Mouse (Mus musculus): ENCODE measurements at regions not wholly inside any gene's neighbourhood (a gene's known extent, or its start where the extent isn't known, plus 50 kb on each side); places are given as distances from the start of the nearest gene placed in this dataset.

DNA sequence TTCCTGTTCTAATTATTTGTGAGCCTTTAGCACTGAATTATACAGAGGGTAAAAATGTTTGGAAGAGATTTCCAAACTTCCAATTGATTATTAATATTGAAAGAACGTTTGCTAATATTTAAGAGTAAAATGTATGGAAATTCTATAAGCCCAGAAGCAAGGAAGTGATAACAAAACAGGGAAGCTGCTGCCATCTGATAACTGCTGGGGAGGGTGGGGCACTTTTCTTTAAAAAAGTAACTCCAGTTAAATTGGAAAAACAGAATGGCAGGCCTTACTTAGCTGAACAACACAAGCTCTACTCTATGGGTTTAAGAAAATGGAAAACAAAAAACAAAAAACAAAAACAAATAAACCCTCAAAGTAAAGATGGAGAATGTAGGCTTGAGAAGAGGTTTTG, 1327.7 kb downstream of the Hace1 start:
- DNase-seq (ENCODE audit: low spot score in 2 of 2): no peak

GRCm38 (mm10) chr10:46922527-46923200, 1345.0 kb downstream of the Hace1 start:
- DNase-seq (ENCODE audit: low spot score in 2 of 2): no peak

- DNase-seq (ENCODE audit: low spot score in 2 of 2): no peak
These were observed 1356.7 kb downstream of the Hace1 start for GRCm38 (mm10) chr10:46934311-46934710.

- no peak for DNase-seq (ENCODE audit: low spot score in 2 of 2)
These were observed 1358.8 kb downstream of the Hace1 start for GRCm38 (mm10) chr10:46936248-46936970.

DNA sequence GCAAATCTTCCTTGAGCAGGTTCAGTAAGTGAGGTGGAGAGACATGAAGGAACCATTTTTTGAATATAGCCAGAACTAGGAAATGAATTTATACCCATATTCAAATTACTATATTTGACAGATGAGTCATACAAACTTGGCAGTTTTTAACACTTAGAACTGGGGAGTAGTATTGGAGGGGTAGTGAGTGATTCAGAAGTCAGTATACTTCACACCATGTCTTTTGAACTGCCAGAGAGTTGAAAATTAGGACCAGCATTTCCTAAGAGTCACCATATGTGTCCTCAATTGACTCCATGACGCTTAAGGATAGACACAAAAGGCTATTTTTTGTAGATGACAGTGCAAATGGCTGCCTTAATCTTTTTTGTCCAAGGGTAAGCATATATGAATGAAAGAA, 1361.7 kb downstream of the Hace1 start:
- DNase-seq (ENCODE audit: low spot score in 2 of 2): no peak

GRCm38 (mm10) chr10:46939819-46940218, 1362.2 kb downstream of the Hace1 start:
- DNase-seq (ENCODE audit: low spot score in 2 of 2): no peak

DNA sequence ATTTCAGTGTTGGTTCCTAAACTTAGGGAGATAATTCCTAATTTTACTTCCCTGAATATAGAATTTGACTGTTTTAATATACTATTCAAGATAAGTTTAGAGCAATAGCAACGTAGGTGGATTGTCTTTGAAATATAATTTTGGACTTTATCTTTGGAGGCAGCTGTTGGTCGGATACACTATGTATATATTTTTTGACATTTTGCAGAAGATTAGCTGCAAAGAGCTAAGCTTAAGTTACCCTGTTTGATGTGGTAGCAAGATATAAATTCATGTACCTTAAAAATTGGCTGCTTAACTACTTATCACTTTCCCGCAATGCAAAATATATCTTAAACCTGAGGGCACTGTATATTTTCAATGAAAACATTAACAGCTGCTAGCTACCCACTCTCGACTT, 1375.3 kb downstream of the Hace1 start:
- DNase-seq (ENCODE audit: low spot score in 2 of 2): no peak

DNA sequence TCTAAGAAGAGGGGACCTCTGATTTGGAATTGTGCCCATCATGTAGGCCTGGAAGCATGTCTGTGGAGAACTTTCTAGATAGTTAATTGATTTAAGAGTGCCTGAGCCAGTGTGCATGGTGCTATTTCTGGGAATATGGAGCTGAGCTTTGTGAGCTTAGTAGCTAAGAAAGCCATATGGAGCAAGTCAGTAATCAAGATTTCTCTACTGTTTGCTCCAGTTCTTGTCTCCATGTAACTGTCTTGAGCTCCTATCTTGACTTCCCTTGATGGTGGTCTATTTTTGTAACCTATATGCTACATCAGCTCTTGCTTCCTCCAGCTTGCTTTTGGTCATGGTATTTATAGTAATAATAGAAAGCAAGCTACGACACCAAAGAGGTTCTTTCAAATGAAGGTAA, 1377.1 kb downstream of the Hace1 start:
- DNase-seq (ENCODE audit: low spot score in 2 of 2): no peak

GRCm38 (mm10) chr10:46980410-46980809, 1402.8 kb downstream of the Hace1 start:
- no peak for DNase-seq (ENCODE audit: low spot score in 2 of 2)

DNA sequence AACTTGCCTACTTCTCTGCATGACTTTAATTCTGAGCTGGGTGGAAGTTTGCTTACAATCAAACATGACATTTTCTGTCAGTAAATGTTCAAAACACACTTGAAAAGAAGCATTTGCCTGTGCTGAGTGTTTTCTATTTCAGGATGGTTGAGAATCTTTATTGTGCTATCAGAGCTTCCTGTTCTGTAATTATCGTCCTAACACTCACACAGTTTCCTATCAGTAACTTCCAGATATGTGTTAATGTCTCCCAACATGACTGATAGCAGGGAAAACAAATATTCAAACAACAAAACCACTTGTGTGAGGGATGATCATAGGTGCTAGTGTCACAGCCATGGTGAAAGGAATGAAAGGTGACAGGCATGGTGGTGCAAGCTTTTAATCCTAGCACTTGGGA, 1422.1 kb downstream of the Hace1 start:
- no peak for DNase-seq (ENCODE audit: low spot score in 2 of 2)

DNA sequence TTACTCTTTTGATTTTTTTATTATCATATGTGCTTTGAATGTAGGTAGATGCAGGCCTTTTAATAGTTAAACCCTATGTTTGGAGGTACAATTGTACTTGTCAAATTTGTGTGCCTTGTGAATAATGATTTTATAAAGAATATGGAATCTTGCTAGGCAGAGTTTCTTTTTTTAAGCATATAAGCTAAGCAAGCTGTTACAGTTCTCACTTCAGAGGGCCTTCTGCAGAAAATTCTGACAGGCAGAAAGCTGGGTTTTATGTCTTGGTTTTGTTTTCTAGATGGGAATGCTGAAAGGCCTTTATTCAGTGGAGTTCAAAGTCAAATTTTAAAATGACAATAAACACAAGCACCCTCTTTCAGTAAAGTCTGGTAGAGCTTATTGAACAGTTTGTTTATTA, 1451.1 kb downstream of the Hace1 start:
- no peak for DNase-seq (ENCODE audit: low spot score in 2 of 2)

GRCm38 (mm10) chr10:47054672-47055071, 1477.0 kb downstream of the Hace1 start:
- no peak for DNase-seq (ENCODE audit: low spot score in 2 of 2)

GRCm38 (mm10) chr10:47102551-47102950, 1524.9 kb downstream of the Hace1 start:
- peak in 1 of 2 experiments; percentile 20 for DNase-seq (ENCODE audit: low spot score in 2 of 2)

Data from urinary bladder, postnatal 36 days (tissue).